Mouse (Mus musculus): ENCODE results near the gene Cpxm1. TPM values are rescaled to one million over a fixed set of nuclear protein-coding genes. Genes with fewer than 3 reads are reported as not detected.
"Not testable (repeated sequence)": the region's sequence is repeated elsewhere in the genome, so short reads cannot be mapped to it uniquely, and the experiment has no call there.

Gene Cpxm1
- total and polyA plus RNA-seq, 2 experiments from 2014 or later, result 32.9 to 36.5 TPM

DNA sequence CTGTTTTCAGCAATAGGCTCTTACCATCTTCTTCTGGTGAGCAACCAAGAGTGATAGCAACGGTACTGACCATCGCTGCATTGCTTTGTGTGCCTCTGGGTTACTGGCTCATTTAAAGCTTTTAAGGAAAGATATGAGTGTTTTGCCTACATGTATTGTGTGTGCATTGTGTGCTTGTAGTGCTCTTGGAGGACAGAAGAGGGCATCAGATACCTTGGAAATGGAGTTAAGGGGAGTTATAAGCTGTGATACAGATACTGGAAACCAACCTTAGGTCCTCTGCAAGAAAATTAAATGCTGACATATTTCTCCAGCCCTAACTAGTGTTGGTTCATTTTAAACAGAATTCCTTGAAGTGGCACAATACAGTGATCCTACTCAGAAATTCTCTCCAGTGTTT, 8.6 kb downstream of the Cpxm1 start:
- no peak overlapping the region for H3K4me2 ChIP-seq (ENCODE audit: low read depth, low read length)
- no peak overlapping the region for H3K9ac ChIP-seq (replicated peaks; ENCODE audit: low read length)
- H3K9me3 ChIP-seq (ENCODE audit: low read length), result no peaks in the 10 kb centered on the region
- no peak overlapping the region for H3K4me3 ChIP-seq (ENCODE audit: low read length)
- no peaks in the 10 kb centered on the region for H3K27me3 ChIP-seq (ENCODE audit: insufficient read depth, low read length)
- DNase-seq (ENCODE audit: low spot score), result no peak
- peaks cover 10% of the 10 kb centered on the region; the same call in 1 of the 2 replicates for H3K36me3 ChIP-seq (ENCODE audit: insufficient read depth, low read length)
- WGBS, result 66% methylated on average over 2 of the region's 2 CpGs
- peak; percentile 61 for TF ChIP-seq CTCF (IDR thresholded peaks at IDR 0.05; ENCODE audit: low read depth)
- ATAC-seq, result no peak
- H3K4me1 ChIP-seq (ENCODE audit: insufficient read depth, low read length), result no peaks in the 10 kb centered on the region
- no peak overlapping the region for H3K27ac ChIP-seq

DNA sequence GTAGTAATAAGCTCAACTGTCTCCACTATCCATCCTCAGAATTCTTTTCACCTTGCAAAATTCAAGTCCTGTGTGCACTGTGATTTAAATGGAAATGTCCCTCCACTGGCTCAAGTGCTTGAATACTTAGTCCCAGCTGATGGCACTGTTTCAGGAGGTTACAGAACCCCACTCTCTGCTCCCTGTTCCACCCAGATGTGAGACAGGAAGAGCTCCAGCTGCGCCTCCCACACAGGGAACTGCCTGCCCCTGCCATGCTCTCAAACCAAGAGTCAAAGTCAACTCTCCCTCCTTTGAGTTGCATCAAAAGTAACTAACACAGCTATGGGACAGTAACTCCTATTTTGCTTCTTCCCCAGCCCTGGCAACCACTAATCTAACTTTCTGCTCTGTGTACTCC, 11.2 kb downstream of the Cpxm1 start:
- H3K4me2 ChIP-seq (ENCODE audit: low read depth, low read length), result no peak overlapping the region
- no peaks in the 10 kb centered on the region for H3K4me1 ChIP-seq (ENCODE audit: insufficient read depth, low read length)
- H3K36me3 ChIP-seq (ENCODE audit: insufficient read depth, low read length), result 0 out of 2 replicates have a peak, but pooled peaks cover 1% of the 10 kb centered on the region
- DNase-seq (ENCODE audit: low spot score), result no peak
- no peaks in the 10 kb centered on the region for H3K27me3 ChIP-seq (ENCODE audit: insufficient read depth, low read length)
- H3K4me3 ChIP-seq (ENCODE audit: low read length), result no peak overlapping the region
- H3K9me3 ChIP-seq (ENCODE audit: low read length), result no peaks in the 10 kb centered on the region
- no peak for TF ChIP-seq CTCF (IDR thresholded peaks at IDR 0.05; ENCODE audit: low read depth)
- no peak for ATAC-seq
- WGBS, result 85% methylated on average over 1 of the region's 1 CpGs
- H3K9ac ChIP-seq (replicated peaks; ENCODE audit: low read length), result no peak overlapping the region
- no peak overlapping the region for H3K27ac ChIP-seq

DNA sequence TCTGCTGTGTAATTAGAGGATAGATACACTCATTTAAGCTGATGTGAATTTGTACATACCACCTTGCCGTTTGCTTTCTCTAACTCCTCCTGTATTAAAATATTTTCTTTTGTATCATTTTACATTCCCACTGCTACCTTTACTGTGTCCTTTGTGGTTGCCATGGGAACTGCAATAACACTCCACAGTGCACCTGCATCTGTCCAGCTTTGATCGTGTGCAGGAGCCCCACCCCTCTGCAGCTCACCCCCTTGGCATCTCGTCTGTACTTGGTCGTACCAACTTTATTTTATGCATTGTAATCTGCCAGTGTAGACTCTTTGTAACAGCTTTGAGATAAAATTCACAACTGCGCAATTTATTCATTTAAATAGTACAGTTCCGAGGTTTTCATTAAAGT, 13.5 kb downstream of the Cpxm1 start:
- DNase-seq (ENCODE audit: low spot score) (no peak), ATAC-seq (no peak)
- Histone ChIP-seq H3K4me2 (ENCODE audit: low read depth, low read length) (no peak overlapping the region), H3K9ac (replicated peaks; ENCODE audit: low read length) (no peak overlapping the region), H3K36me3 (ENCODE audit: insufficient read depth, low read length) (no peaks in the 10 kb centered on the region), H3K9me3 (ENCODE audit: low read length) (no peaks in the 10 kb centered on the region), H3K27ac (no peak overlapping the region), H3K4me1 (ENCODE audit: insufficient read depth, low read length) (no peaks in the 10 kb centered on the region), H3K4me3 (ENCODE audit: low read length) (no peak overlapping the region), H3K27me3 (ENCODE audit: insufficient read depth, low read length) (no peaks in the 10 kb centered on the region)
- WGBS, result 63% methylated on average over 6 of the region's 6 CpGs
- TF ChIP-seq CTCF (IDR thresholded peaks at IDR 0.05; ENCODE audit: low read depth), result no peak

DNA sequence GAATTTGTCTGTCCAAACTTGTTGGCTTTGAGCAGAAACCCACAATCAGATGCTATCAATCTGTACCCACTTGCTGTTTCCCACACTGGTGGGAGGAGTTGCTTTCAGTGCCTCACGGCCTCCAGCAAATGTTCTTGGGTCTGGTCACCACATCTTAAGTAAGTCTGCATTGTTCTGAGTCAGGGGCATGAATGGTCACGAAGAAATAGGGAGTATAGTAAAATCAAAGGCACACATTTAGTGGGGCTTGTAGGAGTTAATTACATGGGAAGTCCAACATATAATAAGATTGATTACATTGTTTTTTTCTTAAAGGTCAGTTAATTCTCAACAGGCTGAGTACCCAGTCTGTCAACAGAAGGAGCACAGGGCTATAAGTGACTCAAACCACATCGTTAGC, 14.2 kb downstream of the Cpxm1 start:
- H3K4me2 ChIP-seq (ENCODE audit: low read depth, low read length), result no peak overlapping the region
- H3K9ac ChIP-seq (replicated peaks; ENCODE audit: low read length), result no peak overlapping the region
- no peak overlapping the region for H3K4me3 ChIP-seq (ENCODE audit: low read length)
- no peak for TF ChIP-seq CTCF (IDR thresholded peaks at IDR 0.05; ENCODE audit: low read depth)
- no peaks in the 10 kb centered on the region for H3K36me3 ChIP-seq (ENCODE audit: insufficient read depth, low read length)
- ATAC-seq, result no peak
- no peaks in the 10 kb centered on the region for H3K9me3 ChIP-seq (ENCODE audit: low read length)
- H3K4me1 ChIP-seq (ENCODE audit: insufficient read depth, low read length), result no peaks in the 10 kb centered on the region
- no peaks in the 10 kb centered on the region for H3K27me3 ChIP-seq (ENCODE audit: insufficient read depth, low read length)
- H3K27ac ChIP-seq, result no peak overlapping the region
- DNase-seq (ENCODE audit: low spot score), result no peak
- 51% methylated on average over 3 of the region's 3 CpGs for WGBS

DNA sequence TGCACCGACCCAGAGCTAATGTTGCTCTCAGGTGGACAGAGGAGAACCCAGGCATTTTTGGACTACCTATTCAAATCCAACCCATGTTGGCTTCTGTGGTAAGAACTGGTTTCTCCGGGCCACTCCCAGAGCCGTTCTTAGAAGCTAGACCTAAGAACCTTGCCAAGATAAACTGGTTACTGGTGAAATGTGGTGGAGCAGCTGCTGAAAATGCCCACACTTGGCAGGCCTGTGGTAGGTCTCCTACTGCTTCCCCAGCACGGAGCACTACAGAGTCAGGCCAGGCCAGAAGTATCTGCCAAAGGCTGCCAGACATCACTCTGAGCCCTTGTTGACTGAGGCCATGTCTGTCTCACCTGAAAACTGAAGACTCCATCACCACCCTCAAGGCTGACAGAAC, 22.4 kb downstream of the Cpxm1 start:
- H3K9me3 ChIP-seq (ENCODE audit: low read length), result no peaks in the 10 kb centered on the region
- H3K4me2 ChIP-seq (ENCODE audit: low read depth, low read length), result no peak overlapping the region
- TF ChIP-seq CTCF (IDR thresholded peaks at IDR 0.05; ENCODE audit: low read depth), result no peak
- WGBS, result 63% methylated on average over 4 of the region's 4 CpGs
- no peak overlapping the region for H3K9ac ChIP-seq (replicated peaks; ENCODE audit: low read length)
- ATAC-seq, result no peak
- no peak overlapping the region for H3K4me3 ChIP-seq (ENCODE audit: low read length)
- DNase-seq (ENCODE audit: low spot score), result no peak
- no peaks in the 10 kb centered on the region for H3K27me3 ChIP-seq (ENCODE audit: insufficient read depth, low read length)
- H3K27ac ChIP-seq, result no peak overlapping the region
- H3K4me1 ChIP-seq (ENCODE audit: insufficient read depth, low read length), result no peaks in the 10 kb centered on the region
- no peaks in the 10 kb centered on the region for H3K36me3 ChIP-seq (ENCODE audit: insufficient read depth, low read length)

DNA sequence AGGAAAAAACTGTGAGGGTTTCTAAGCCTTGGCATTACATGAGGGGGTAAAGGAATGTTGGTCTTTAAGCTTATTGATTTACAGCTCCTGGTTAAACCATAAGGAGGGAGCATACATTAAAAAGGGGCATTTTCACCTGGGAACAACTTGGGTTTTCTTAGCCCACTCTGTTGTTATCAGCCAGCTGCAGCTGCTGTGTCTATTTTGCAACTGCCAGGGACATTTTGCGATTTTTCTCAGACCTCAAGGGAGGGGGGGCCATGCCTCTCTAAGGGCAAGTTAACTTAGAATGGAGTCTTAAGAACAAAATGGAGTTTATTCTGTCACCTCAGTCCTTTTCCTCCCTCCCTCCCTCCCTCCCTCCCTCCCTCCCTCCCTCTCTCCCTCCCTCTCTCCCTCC, 24.3 kb downstream of the Cpxm1 start:
- not testable (repeated sequence) for ATAC-seq; H3K27ac ChIP-seq; H3K4me3 ChIP-seq (ENCODE audit: low read length); H3K9ac ChIP-seq (replicated peaks; ENCODE audit: low read length); H3K27me3 ChIP-seq (ENCODE audit: insufficient read depth, low read length); H3K4me2 ChIP-seq (ENCODE audit: low read depth, low read length); H3K9me3 ChIP-seq (ENCODE audit: low read length); DNase-seq (ENCODE audit: low spot score); H3K4me1 ChIP-seq (ENCODE audit: insufficient read depth, low read length); H3K36me3 ChIP-seq (ENCODE audit: insufficient read depth, low read length)
- WGBS, result 43% methylated on average over 1 of the region's 1 CpGs

DNA sequence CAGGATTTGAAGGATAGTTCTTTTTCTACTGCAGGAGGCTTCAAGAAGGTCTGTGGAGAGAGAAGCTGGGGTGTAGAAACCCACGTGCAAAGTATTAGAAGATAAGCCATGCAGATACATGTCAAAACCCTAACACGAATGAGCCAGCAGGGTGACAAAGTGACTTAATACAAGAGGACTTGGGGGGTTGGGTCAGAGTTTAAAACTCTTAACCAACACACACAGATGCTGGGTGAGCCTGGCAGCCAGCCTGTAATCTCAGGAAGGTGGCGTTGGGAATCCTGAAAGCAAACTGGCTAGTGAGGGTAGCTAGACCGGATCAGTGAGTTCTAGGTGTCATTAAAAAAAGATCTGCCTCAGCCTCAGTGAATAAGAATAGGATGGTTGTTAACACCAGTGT, 30.0 kb downstream of the Cpxm1 start:
- no peak for TF ChIP-seq CTCF (IDR thresholded peaks at IDR 0.05; ENCODE audit: low read depth)
- ATAC-seq, result no peak
- H3K4me3 ChIP-seq (ENCODE audit: low read length), result no peak overlapping the region
- 58% methylated on average over 4 of the region's 4 CpGs for WGBS
- no peak overlapping the region for H3K4me2 ChIP-seq (ENCODE audit: low read depth, low read length)
- no peaks in the 10 kb centered on the region for H3K9me3 ChIP-seq (ENCODE audit: low read length)
- no peaks in the 10 kb centered on the region for H3K36me3 ChIP-seq (ENCODE audit: insufficient read depth, low read length)
- no peak overlapping the region for H3K9ac ChIP-seq (replicated peaks; ENCODE audit: low read length)
- no peak for DNase-seq (ENCODE audit: low spot score)
- peaks cover 10% of the 10 kb centered on the region for H3K27me3 ChIP-seq (ENCODE audit: insufficient read depth, low read length)
- no peaks in the 10 kb centered on the region for H3K4me1 ChIP-seq (ENCODE audit: insufficient read depth, low read length)
- no peak overlapping the region for H3K27ac ChIP-seq

Data from hindbrain, postnatal 0 days (tissue).